Mouse (Mus musculus) erythroblast, embryonic 14.5 days (primary cell): ENCODE data around the gene Nr5a2.

Experiments used
- GATA1 ChIP-seq: IDR thresholded peaks from 2 replicates; pipeline ENCODE4 v1.6.1; 2012; ENCODE audit warnings: low read length, inconsistent platforms, mixed read lengths
- TAL1 ChIP-seq: IDR thresholded peaks from 3 replicates; pipeline ENCODE4 v1.6.1; 2012; ENCODE audit warnings: low read length, inconsistent platforms, mixed read lengths

GRCm38 (mm10) chr1:137003816-137004215 lies 43.6 kb upstream of the Nr5a2 start:
- no peak for TF ChIP-seq GATA1
- no peak for TF ChIP-seq TAL1
